In the genomic region with DNA sequence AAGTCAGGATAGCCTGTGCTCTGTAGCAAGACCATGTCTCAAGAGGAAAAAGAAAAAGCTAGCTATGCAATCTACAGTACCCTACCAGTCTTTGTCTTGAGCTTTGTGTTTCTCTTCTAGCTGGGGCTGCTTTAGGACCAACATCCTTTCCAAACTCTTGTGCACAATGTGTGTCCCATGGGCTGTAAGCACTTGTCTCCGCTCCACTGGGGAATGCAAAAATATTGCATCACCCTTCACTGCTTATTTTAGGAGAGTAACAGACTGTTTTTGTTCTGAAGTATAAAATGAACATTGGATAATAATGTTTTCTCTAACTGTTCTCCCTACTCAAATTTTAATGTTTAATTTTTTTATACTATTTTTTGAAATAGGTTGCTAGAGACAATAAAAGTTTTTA, we compare ENCODE assay signal across 11 mouse cellular contexts. TPM values are rescaled to one million over a fixed set of nuclear protein-coding genes. Genes with fewer than 3 reads are reported as not detected.
DNase-seq lines count a peak whose midpoint lies in the region; ATAC-seq and TF ChIP-seq lines count a peak whose summit lies in the region.
"Had no signal": no experiment of that assay in that cellular context is flagged by ENCODE, and none has a peak within 500 bp of the region (broad histone marks: within the 10 kb centered on the region; RNA-seq: fewer than 3 reads in every experiment).

No protein-coding gene starts in this region.

- H3K4me3 ChIP-seq in heart, embryonic 16.5 days (ENCODE audit: low read length): no peak overlapping the region
- 0 out of 2 replicates have a peak overlapping the region, but pooled peaks have one; percentile 94 for H3K4me3 ChIP-seq in neural tube, embryonic 11.5 days (ENCODE audit: low read depth, low read length)
- H3K4me3 ChIP-seq in lung, postnatal 0 days (ENCODE audit: low read depth, low read length): no peak overlapping the region
- H3K4me3 ChIP-seq: erythroblast, embryonic 14.5 days had no signal

- no peak overlapping the region for H3K27ac ChIP-seq in heart, embryonic 16.5 days (ENCODE audit: low read length)
- H3K27ac ChIP-seq in neural tube, embryonic 11.5 days (ENCODE audit: low read depth, low read length): no peak overlapping the region
- peak overlapping the region; percentile 20; the same call in 1 of the 2 replicates for H3K27ac ChIP-seq in lung, postnatal 0 days (ENCODE audit: low read length)

- peak overlapping the region; percentile 8; the same call in 1 of the 2 replicates for H3K4me2 ChIP-seq in heart, embryonic 16.5 days (ENCODE audit: low read depth, low read length)
- peak overlapping the region; percentile 72; the same call in 1 of the 2 replicates for H3K4me2 ChIP-seq in neural tube, embryonic 11.5 days (ENCODE audit: low read depth)
- no peak overlapping the region for H3K4me2 ChIP-seq in lung, postnatal 0 days (replicated peaks; ENCODE audit: low read depth, low read length)

- no peak overlapping the region for H3K9ac ChIP-seq in heart, embryonic 16.5 days (ENCODE audit: low read length)
- no peak overlapping the region for H3K9ac ChIP-seq in neural tube, embryonic 11.5 days (ENCODE audit: low read length)
- H3K9ac ChIP-seq in lung, postnatal 0 days (replicated peaks; ENCODE audit: low read depth): no peak overlapping the region

- H3K4me1 ChIP-seq in heart, embryonic 16.5 days (ENCODE audit: control insufficient read depth, insufficient read depth, low read length): peaks cover 41% of the 10 kb centered on the region
- peaks cover 31% of the 10 kb centered on the region for H3K4me1 ChIP-seq in neural tube, embryonic 11.5 days (ENCODE audit: control insufficient read depth, insufficient read depth, low read length)
- H3K4me1 ChIP-seq in lung, postnatal 0 days (ENCODE audit: insufficient read depth, low read depth, low read length): peaks cover 15% of the 10 kb centered on the region; the same call in 1 of the 2 replicates

- no peak for TF ChIP-seq EP300 in lung, postnatal 0 days (IDR thresholded peaks at IDR 0.05)

- intact Hi-C loops in heart, postnatal 10 days (cut with DNase I): no loop called here

- 61% methylated on average over 1 of the region's 1 CpGs for WGBS in heart, embryonic 16.5 days
- 95% methylated on average over 1 of the region's 1 CpGs for WGBS in neural tube, embryonic 11.5 days
- 37% methylated on average over 1 of the region's 1 CpGs for WGBS in lung, postnatal 0 days

- H3K36me3 ChIP-seq in heart, embryonic 16.5 days (ENCODE audit: control insufficient read depth, insufficient read depth): peaks cover 2% of the 10 kb centered on the region; the same call in 1 of the 2 replicates
- no peaks in the 10 kb centered on the region for H3K36me3 ChIP-seq in neural tube, embryonic 11.5 days (ENCODE audit: control insufficient read depth, insufficient read depth, low read length)
- no peaks in the 10 kb centered on the region for H3K36me3 ChIP-seq in lung, postnatal 0 days (ENCODE audit: insufficient read depth, low read length)

- ATAC-seq in heart, embryonic 16.5 days (replicated peaks; ENCODE audit: extremely low read depth, insufficient read depth, low FRiP score): no peak
- ATAC-seq in neural tube, embryonic 11.5 days (ENCODE audit: insufficient read depth, low FRiP score, low TSS enrichment): no peak
- ATAC-seq in lung, postnatal 0 days: no peak
- ATAC-seq: CD4-positive, CD25-positive, alpha-beta regulatory T cell, adult 4 months had no signal

- H3K27me3 ChIP-seq in heart, embryonic 16.5 days (ENCODE audit: control insufficient read depth, insufficient read depth, low read length): no peaks in the 10 kb centered on the region
- no peaks in the 10 kb centered on the region for H3K27me3 ChIP-seq in neural tube, embryonic 11.5 days (ENCODE audit: control insufficient read depth, insufficient read depth, low read length)
- H3K27me3 ChIP-seq in lung, postnatal 0 days (replicated peaks; ENCODE audit: insufficient read depth, low read length): no peaks in the 10 kb centered on the region

- no peaks in the 10 kb centered on the region for H3K9me3 ChIP-seq in heart, embryonic 16.5 days (replicated peaks; ENCODE audit: control insufficient read depth, low read length)
- H3K9me3 ChIP-seq in neural tube, embryonic 11.5 days (ENCODE audit: control insufficient read depth, low read length): no peaks in the 10 kb centered on the region
- no peaks in the 10 kb centered on the region for H3K9me3 ChIP-seq in lung, postnatal 0 days (ENCODE audit: low read length)

- no peak for TF ChIP-seq CTCF in lung, postnatal 0 days (IDR thresholded peaks at IDR 0.05)

- DNase-seq in heart, postnatal 10 days: no peak
- no peak for DNase-seq in neural tube, embryonic 11.5 days (ENCODE audit: low spot score)
- DNase-seq in neural tube, embryonic 10.5 days (ENCODE audit: extremely low spot score, low spot score): no peak
- peak; percentile 45 for DNase-seq in lung, postnatal 0 days (ENCODE audit: low spot score)
- DNase-seq in adrenal gland, postnatal 4 days (ENCODE audit: low spot score in 2 of 2): no peak
- no peak for DNase-seq in Muller cell, postnatal 12 days (ENCODE audit: inconsistent ontology term)
- no peak for DNase-seq in embryo, embryonic 10 days (ENCODE audit: low spot score)
- DNase-seq: retina, postnatal 1 day had no signal

RNA-seq across cellular contexts. Expression of gene Ip6k2, which starts 2.9 kb away (rescaled TPM):
- polyA plus RNA-seq in heart, embryonic 16.5 days (2015; fragmentation: Nextera tagmentation; extraction: Ambion mirVana): 27.2 and 31.0 TPM in 2 replicates
- 10 to 100 TPM; 39.6 to 42.0 TPM for total RNA-seq in heart, postnatal 10 days (2021)
- 121 and 129 TPM in 2 replicates for polyA plus RNA-seq in neural tube, embryonic 11.5 days (2014; fragmentation: Nextera tagmentation; extraction: Ambion mirVana)
- polyA plus RNA-seq in lung, postnatal 0 days (2015; fragmentation: Nextera tagmentation; extraction: Ambion mirVana): 40.4 and 48.1 TPM in 2 replicates
- 100 to 1,000 TPM; 124 to 130 TPM for total RNA-seq in adrenal gland, postnatal 4 days (2021)

RNA-seq across cellular contexts. Expression of gene Nckipsd, which starts 21.7 kb away (rescaled TPM):
- 10.0 and 14.5 TPM in 2 replicates for polyA plus RNA-seq in heart, embryonic 16.5 days (2015; fragmentation: Nextera tagmentation; extraction: Ambion mirVana)
- total RNA-seq in heart, postnatal 10 days (2021): 10 to 100 TPM in 1 of 2 experiments, 1 to 10 TPM in 1; 9.0 to 11.5 TPM
- 14.5 and 15.5 TPM in 2 replicates for polyA plus RNA-seq in neural tube, embryonic 11.5 days (2014; fragmentation: Nextera tagmentation; extraction: Ambion mirVana)
- 10.9 and 14.2 TPM in 2 replicates for polyA plus RNA-seq in lung, postnatal 0 days (2015; fragmentation: Nextera tagmentation; extraction: Ambion mirVana)
- 10 to 100 TPM; 10.9 to 14.5 TPM for total RNA-seq in adrenal gland, postnatal 4 days (2021)

RNA-seq across cellular contexts. Expression of gene Celsr3, which starts 39.6 kb away (rescaled TPM):
- polyA plus RNA-seq in heart, embryonic 16.5 days (2015; fragmentation: Nextera tagmentation; extraction: Ambion mirVana): 0.05 and 0.13 TPM in 2 replicates
- total RNA-seq in heart, postnatal 10 days (2021): under 1 TPM; 0.22 to 0.24 TPM
- 6.7 and 8.9 TPM in 2 replicates for polyA plus RNA-seq in neural tube, embryonic 11.5 days (2014; fragmentation: Nextera tagmentation; extraction: Ambion mirVana)
- 0.08 and 0.17 TPM in 2 replicates for polyA plus RNA-seq in lung, postnatal 0 days (2015; fragmentation: Nextera tagmentation; extraction: Ambion mirVana)
- 10 to 100 TPM; 11.0 to 13.6 TPM for total RNA-seq in adrenal gland, postnatal 4 days (2021)
